Mouse (Mus musculus): ENCODE data around the gene Cd22.

DNA sequence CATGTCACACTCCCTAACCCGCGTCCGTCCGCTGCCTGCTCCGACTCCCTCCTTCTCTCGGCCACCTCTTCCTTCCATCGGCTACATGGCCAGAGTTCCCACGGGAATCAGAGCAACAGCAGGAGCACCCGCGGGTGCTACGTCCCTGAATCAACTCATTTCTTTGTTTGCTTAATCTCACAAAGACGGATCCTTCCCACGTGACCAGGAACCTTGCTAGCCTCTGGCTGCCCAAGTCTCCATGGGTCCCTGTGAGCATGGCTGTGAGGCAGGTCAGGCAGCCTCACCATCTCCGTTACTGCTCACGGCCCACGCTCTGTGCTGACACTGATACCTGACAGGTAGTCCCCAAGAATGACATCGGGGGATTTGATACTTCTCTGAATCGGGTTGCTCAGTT lies 56.5 kb downstream of the Cd22 start, which contains the start of gene Ffar2:
- TF ChIP-seq GATA1 (IDR thresholded peaks at IDR 0.05; ENCODE audit: borderline replicate concordance, low read length) = no peak
- no peak for TF ChIP-seq FLI1 (IDR thresholded peaks at IDR 0.05; ENCODE audit: low read length)

Measured in megakaryocyte, embryonic 14.5 days (primary cell).